Mouse (Mus musculus) forebrain, embryonic 14.5 days (tissue): ENCODE data around the gene Mlf2. TPM values are rescaled to one million over a fixed set of nuclear protein-coding genes. Genes with fewer than 3 reads are reported as not detected.
"Not testable (repeated sequence)": the region's sequence is repeated elsewhere in the genome, so short reads cannot be mapped to it uniquely, and the experiment has no call there.

Experiments used
- ATAC-seq: fragments of 200-750 bp; cut with Nextera tagmentation; 2 replicates; pipeline ENCODE4 v1.8.0; 2017; ENCODE audit warnings: mild to moderate bottlenecking, moderate library complexity
- DNase-seq: peaks from one replicate; pipeline ENCODE4 v3.0.0-alpha.2; 2015; ENCODE audit warnings: low spot score
- H3K27ac ChIP-seq: fragments of 300-500 bp; sonication (generic); 2 replicates; pipeline ENCODE4 v1.5.1; 2014; ENCODE audit warnings: low read depth, mild to moderate bottlenecking, control low read depth, low read length, moderate library complexity
- H3K27me3 ChIP-seq: fragments of 300-500 bp; sonication (generic); replicated peaks from 2 replicates; pipeline ENCODE4 v1.6.1; 2014; ENCODE audit warnings: low read length, control low read depth, mixed read lengths; ENCODE audit not compliant: control insufficient read depth, insufficient read depth
- H3K36me3 ChIP-seq: fragments of 300-500 bp; sonication (generic); 2 replicates; pipeline ENCODE4 v1.6.1; 2014; ENCODE audit warnings: low read length, control low read depth; ENCODE audit not compliant: control insufficient read depth, insufficient read depth
- H3K4me1 ChIP-seq: fragments of 300-500 bp; sonication (generic); 2 replicates; pipeline ENCODE4 v1.6.1; 2014; ENCODE audit warnings: antibody characterized with exemption, low read length, control low read depth; ENCODE audit not compliant: control insufficient read depth, insufficient read depth
- H3K4me2 ChIP-seq: fragments of 300-500 bp; sonication (generic); 2 replicates; pipeline ENCODE4 v1.6.1; 2014; ENCODE audit warnings: mild to moderate bottlenecking, control low read depth, low read length
- H3K4me3 ChIP-seq: fragments of 300-500 bp; sonication (generic); 2 replicates; pipeline ENCODE4 v1.5.1; 2014; ENCODE audit warnings: low read depth, low read length, control low read depth
- H3K9ac ChIP-seq: fragments of 300-500 bp; sonication (generic); 2 replicates; pipeline ENCODE4 v1.6.1; 2014; ENCODE audit warnings: mild to moderate bottlenecking, low read length, control low read depth, moderate library complexity
- H3K9me3 ChIP-seq: fragments of 300-500 bp; sonication (generic); replicated peaks from 2 replicates; pipeline ENCODE4 v1.6.1; 2016; ENCODE audit warnings: low read length, control low read depth, mixed read lengths; ENCODE audit not compliant: control insufficient read depth
- WGBS: fragments of 180-500 bp; shearing (Covaris S2); extraction: QIAGEN DNeasy Blood & Tissue Kit; methylation state at CpG from one replicate; pipeline ENCODE4 v1.1.7; 2014; 5-methylcytosine and 5-hydroxymethylcytosine counted together
- polyA plus RNA-seq: library from polyadenylated mRNA; unstranded; fragments of >200 nt; fragmentation: Nextera tagmentation; extraction: Ambion mirVana; gene quantifications from 2 replicates; pipeline ENCODE4 v1.2.1, GENCODE M21; 2014

The Mlf2 gene
- polyA plus RNA-seq, 1 experiment from 2014 or later = 470 TPM

- not testable (repeated sequence) for H3K27me3 ChIP-seq, H3K9me3 ChIP-seq
- 93% methylated on average over 2 of the region's 2 CpGs for WGBS
Measured at GRCm38 (mm10) chr6:124894113-124894512, 37.1 kb upstream of the Mlf2 start.

GRCm38 (mm10) chr6:124898359-124898758, 32.8 kb upstream of the Mlf2 start:
- H3K9ac ChIP-seq = no peak overlapping the region
- no peak overlapping the region for H3K4me3 ChIP-seq
- H3K9me3 ChIP-seq = no peaks in the 10 kb centered on the region
- DNase-seq (peak; percentile 52), ATAC-seq (no peak)
- no peaks in the 10 kb centered on the region for H3K36me3 ChIP-seq
- no peak overlapping the region for H3K4me2 ChIP-seq
- peaks cover 3% of the 10 kb centered on the region; the same call in 1 of the 2 replicates for H3K4me1 ChIP-seq
- WGBS = 55% methylated on average over 3 of the region's 3 CpGs
- H3K27me3 ChIP-seq = no peaks in the 10 kb centered on the region
- H3K27ac ChIP-seq = no peak overlapping the region

More at GRCm38 (mm10) chr6:124894113-124894512, 37.1 kb upstream of the Mlf2 start:
- DNase-seq, H3K4me3 ChIP-seq, H3K4me2 ChIP-seq, H3K4me1 ChIP-seq, H3K36me3 ChIP-seq, ATAC-seq, H3K27ac ChIP-seq, H3K9ac ChIP-seq: not testable (repeated sequence)

- ATAC-seq = no peak
- H3K9ac ChIP-seq = no peak overlapping the region
- no peak overlapping the region for H3K27ac ChIP-seq
- H3K27me3 ChIP-seq = no peaks in the 10 kb centered on the region
- WGBS = 52% methylated on average over 8 of the region's 8 CpGs
- H3K9me3 ChIP-seq = no peaks in the 10 kb centered on the region
- no peak overlapping the region for H3K4me3 ChIP-seq
- DNase-seq = no peak
- no peaks in the 10 kb centered on the region for H3K36me3 ChIP-seq
- peaks cover 13% of the 10 kb centered on the region for H3K4me1 ChIP-seq
- H3K4me2 ChIP-seq = no peak overlapping the region
Measured at GRCm38 (mm10) chr6:124900056-124900800, 31.0 kb upstream of the Mlf2 start.

- peaks cover 18% of the 10 kb centered on the region for H3K4me1 ChIP-seq
- no peak overlapping the region for H3K27ac ChIP-seq
- no peaks in the 10 kb centered on the region for H3K9me3 ChIP-seq
- WGBS = 75% methylated on average over 10 of the region's 10 CpGs
- no peak overlapping the region for H3K9ac ChIP-seq
- no peak for ATAC-seq
- no peak overlapping the region for H3K4me2 ChIP-seq
- H3K27me3 ChIP-seq = no peaks in the 10 kb centered on the region
- H3K36me3 ChIP-seq = no peaks in the 10 kb centered on the region
- no peak overlapping the region for H3K4me3 ChIP-seq
- DNase-seq = no peak
Measured at GRCm38 (mm10) chr6:124900801-124901480, 30.2 kb upstream of the Mlf2 start.

GRCm38 (mm10) chr6:124901851-124902250, 29.3 kb upstream of the Mlf2 start:
- Histone ChIP-seq H3K4me3 (no peak overlapping the region), H3K4me2 (no peak overlapping the region), H3K9me3 (no peaks in the 10 kb centered on the region), H3K27me3 (no peaks in the 10 kb centered on the region), H3K27ac (no peak overlapping the region), H3K4me1 (peaks cover 18% of the 10 kb centered on the region), H3K9ac (no peak overlapping the region), H3K36me3 (no peaks in the 10 kb centered on the region)
- no peak for ATAC-seq
- no peak for DNase-seq

GRCm38 (mm10) chr6:124903580-124904151, 27.5 kb upstream of the Mlf2 start:
- peak overlapping the region; percentile 100 for H3K27ac ChIP-seq
- WGBS = 1% methylated on average over 23 of the region's 23 CpGs
- peak; percentile 83 for ATAC-seq
- H3K4me1 ChIP-seq = peaks cover 18% of the 10 kb centered on the region
- 0 out of 2 replicates have a peak, but pooled peaks cover 2% of the 10 kb centered on the region for H3K27me3 ChIP-seq
- H3K9me3 ChIP-seq = no peaks in the 10 kb centered on the region
- H3K4me2 ChIP-seq = peak overlapping the region; percentile 88
- H3K36me3 ChIP-seq = no peaks in the 10 kb centered on the region
- H3K4me3 ChIP-seq = peak overlapping the region; percentile 37
- DNase-seq = peak; percentile 95
- H3K9ac ChIP-seq = peak overlapping the region; percentile 71

GRCm38 (mm10) chr6:124904161-124904981, 26.8 kb upstream of the Mlf2 start:
- peak overlapping the region; percentile 71 for H3K9ac ChIP-seq
- ATAC-seq (peak; percentile 85), DNase-seq (peak; percentile 94)
- H3K4me2 ChIP-seq = peak overlapping the region; percentile 88
- peak overlapping the region; percentile 100 for H3K27ac ChIP-seq
- H3K9me3 ChIP-seq = no peaks in the 10 kb centered on the region
- peak overlapping the region; percentile 37 for H3K4me3 ChIP-seq
- 0 out of 2 replicates have a peak, but pooled peaks cover 2% of the 10 kb centered on the region for H3K27me3 ChIP-seq
- no peaks in the 10 kb centered on the region for H3K36me3 ChIP-seq
- H3K4me1 ChIP-seq = peaks cover 18% of the 10 kb centered on the region
- 5% methylated on average over 23 of the region's 24 CpGs for WGBS

- ATAC-seq (no peak; the same call in 1 of the 2 replicates), DNase-seq (no peak)
- Histone ChIP-seq H3K4me3 (peak overlapping the region; percentile 37), H3K27ac (peak overlapping the region; percentile 100), H3K9ac (peak overlapping the region; percentile 71), H3K9me3 (no peaks in the 10 kb centered on the region), H3K36me3 (no peaks in the 10 kb centered on the region), H3K4me1 (peaks cover 22% of the 10 kb centered on the region), H3K4me2 (peak overlapping the region; percentile 88), H3K27me3 (0 out of 2 replicates have a peak, but pooled peaks cover 2% of the 10 kb centered on the region)
- WGBS = 31% methylated on average over 13 of the region's 16 CpGs
Measured at GRCm38 (mm10) chr6:124904991-124905860, 26.0 kb upstream of the Mlf2 start.
